Mouse (Mus musculus) hindbrain, embryonic 15.5 days (tissue): ENCODE measurements at regions not wholly inside any gene's neighbourhood (a gene's known extent, or its start where the extent isn't known, plus 50 kb on each side); places are given as distances from the start of the nearest gene placed in this dataset.

Experiments
- ATAC-seq: fragments of 200-750 bp; cut with Nextera tagmentation; 2 replicates; pipeline ENCODE4 v1.8.0; 2017; ENCODE audit warnings: low read depth, moderate number of reproducible peaks, moderate TSS enrichment; ENCODE audit not compliant: low FRiP score
- H3K27ac ChIP-seq: fragments of 300-500 bp; sonication (generic); replicated peaks from 2 replicates; pipeline ENCODE4 v1.5.1; 2015; ENCODE audit warnings: mild to moderate bottlenecking, inconsistent platforms
- H3K27me3 ChIP-seq: fragments of 300-500 bp; sonication (generic); 2 replicates; pipeline ENCODE4 v1.6.1; 2015; ENCODE audit warnings: control low read depth, inconsistent platforms
- H3K36me3 ChIP-seq: fragments of 300-500 bp; sonication (generic); 2 replicates; pipeline ENCODE4 v1.6.1; 2015; ENCODE audit warnings: control low read depth, inconsistent platforms
- H3K4me1 ChIP-seq: fragments of 300-500 bp; sonication (generic); replicated peaks from 2 replicates; pipeline ENCODE4 v1.6.1; 2015; ENCODE audit warnings: control low read depth, inconsistent platforms
- H3K4me2 ChIP-seq: fragments of 300-500 bp; sonication (generic); 2 replicates; pipeline ENCODE4 v1.6.1; 2015; ENCODE audit warnings: moderate library complexity, mild to moderate bottlenecking, inconsistent platforms
- H3K4me3 ChIP-seq: fragments of 300-500 bp; sonication (generic); 2 replicates; pipeline ENCODE4 v1.5.1; 2015; ENCODE audit warnings: mild to moderate bottlenecking, inconsistent platforms
- H3K9ac ChIP-seq: fragments of 300-500 bp; sonication (generic); 2 replicates; pipeline ENCODE4 v1.6.1; 2015; ENCODE audit warnings: inconsistent platforms
- H3K9me3 ChIP-seq: fragments of 300-500 bp; sonication (generic); 2 replicates; pipeline ENCODE4 v1.6.1; 2016; ENCODE audit warnings: control low read depth, inconsistent platforms
- WGBS: fragments of 180-500 bp; shearing (Covaris S2); methylation state at CpG from one replicate; pipeline ENCODE4 v1.1.7; 2015; 5-methylcytosine and 5-hydroxymethylcytosine counted together

DNA sequence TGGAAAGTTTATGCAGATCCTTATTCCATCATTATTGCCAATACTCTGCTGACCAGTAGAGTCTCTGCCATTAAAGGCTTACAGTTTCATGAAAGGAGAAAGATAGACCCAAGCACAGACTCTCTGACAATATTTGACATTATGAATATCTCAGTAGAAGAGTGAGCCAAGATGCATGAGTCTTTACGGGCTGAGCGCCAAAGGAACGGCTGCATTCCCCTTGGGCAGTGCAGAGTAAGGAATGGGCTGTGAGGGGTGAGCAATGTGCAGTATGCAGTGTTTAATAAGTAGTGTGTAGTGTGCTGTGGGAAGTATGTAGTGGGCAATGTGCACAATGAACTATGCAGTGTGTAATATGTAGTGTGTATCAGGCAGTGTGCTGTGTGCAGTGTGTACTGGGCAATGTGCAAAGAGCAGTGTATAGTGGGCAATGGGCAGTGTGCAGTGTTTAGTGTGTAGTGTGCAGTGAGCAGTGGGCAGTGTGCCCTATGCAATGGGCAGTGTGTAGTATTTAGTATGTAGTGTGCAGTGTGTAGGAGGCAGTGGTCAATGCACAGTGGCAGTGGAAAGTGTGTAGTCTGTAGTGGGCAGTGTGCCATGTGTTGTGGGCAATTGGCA is 671.8 kb downstream of the 5730522E02Rik start:
- Histone ChIP-seq H3K36me3 (no peaks in the 10 kb centered on the region), H3K9ac (no peak overlapping the region), H3K4me2 (no peak overlapping the region), H3K4me3 (no peak overlapping the region), H3K4me1 (no peaks in the 10 kb centered on the region), H3K9me3 (no peaks in the 10 kb centered on the region), H3K27ac (no peak overlapping the region), H3K27me3 (no peaks in the 10 kb centered on the region)
- ATAC-seq = no peak
- 86% methylated on average over 3 of the region's 3 CpGs for WGBS

DNA sequence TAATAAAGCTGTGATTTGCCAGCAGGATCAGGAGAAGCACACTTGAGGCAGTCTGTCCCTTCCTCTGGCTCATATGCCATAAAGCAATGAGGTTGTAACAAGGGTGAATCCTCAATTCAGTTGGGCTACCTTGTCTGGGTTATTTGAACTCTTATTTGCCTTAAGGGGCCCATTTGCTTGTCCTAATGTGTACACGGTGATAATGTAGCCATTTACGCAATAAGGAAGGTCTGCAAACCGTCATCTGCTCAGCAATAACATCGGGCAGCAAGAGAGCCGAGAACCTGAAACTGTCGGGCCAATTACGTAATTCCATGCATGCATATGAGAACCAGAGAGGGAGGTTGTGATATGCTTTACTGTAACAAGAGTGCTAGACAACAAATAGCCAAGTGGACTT is 674.5 kb downstream of the 5730522E02Rik start:
- Histone ChIP-seq H3K9me3 (no peaks in the 10 kb centered on the region), H3K4me1 (peaks cover 7% of the 10 kb centered on the region; the same call in 1 of the 2 replicates), H3K4me2 (no peak overlapping the region), H3K36me3 (no peaks in the 10 kb centered on the region), H3K27me3 (no peaks in the 10 kb centered on the region), H3K4me3 (no peak overlapping the region), H3K9ac (no peak overlapping the region), H3K27ac (no peak overlapping the region)
- 64% methylated on average over 7 of the region's 7 CpGs for WGBS
- no peak for ATAC-seq

DNA sequence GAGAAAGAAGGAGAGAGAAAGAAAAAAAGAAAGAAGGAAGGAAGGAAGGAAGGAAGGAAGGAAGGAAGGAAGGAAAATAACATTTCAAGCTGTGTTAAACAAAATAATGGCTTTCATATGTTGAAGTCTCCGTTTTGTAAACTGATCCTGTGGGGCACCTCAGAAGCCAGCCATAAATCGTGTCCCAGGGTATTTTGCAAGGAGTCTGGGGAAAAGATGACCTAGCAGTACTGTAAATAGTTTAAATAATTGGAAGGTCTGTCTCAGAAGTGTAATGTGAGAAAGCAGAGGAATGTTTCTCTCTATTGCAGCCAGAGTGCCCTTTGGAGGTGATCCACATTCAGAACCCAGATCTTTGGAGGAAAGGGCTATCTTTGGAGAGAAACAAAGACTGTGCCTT is 677.5 kb downstream of the 5730522E02Rik start:
- Histone ChIP-seq H3K4me3 (no peak overlapping the region), H3K36me3 (no peaks in the 10 kb centered on the region), H3K9me3 (no peaks in the 10 kb centered on the region), H3K9ac (no peak overlapping the region), H3K4me2 (no peak overlapping the region), H3K27me3 (no peaks in the 10 kb centered on the region), H3K27ac (no peak overlapping the region), H3K4me1 (peaks cover 11% of the 10 kb centered on the region)
- 60% methylated on average over 2 of the region's 2 CpGs for WGBS
- ATAC-seq = no peak

DNA sequence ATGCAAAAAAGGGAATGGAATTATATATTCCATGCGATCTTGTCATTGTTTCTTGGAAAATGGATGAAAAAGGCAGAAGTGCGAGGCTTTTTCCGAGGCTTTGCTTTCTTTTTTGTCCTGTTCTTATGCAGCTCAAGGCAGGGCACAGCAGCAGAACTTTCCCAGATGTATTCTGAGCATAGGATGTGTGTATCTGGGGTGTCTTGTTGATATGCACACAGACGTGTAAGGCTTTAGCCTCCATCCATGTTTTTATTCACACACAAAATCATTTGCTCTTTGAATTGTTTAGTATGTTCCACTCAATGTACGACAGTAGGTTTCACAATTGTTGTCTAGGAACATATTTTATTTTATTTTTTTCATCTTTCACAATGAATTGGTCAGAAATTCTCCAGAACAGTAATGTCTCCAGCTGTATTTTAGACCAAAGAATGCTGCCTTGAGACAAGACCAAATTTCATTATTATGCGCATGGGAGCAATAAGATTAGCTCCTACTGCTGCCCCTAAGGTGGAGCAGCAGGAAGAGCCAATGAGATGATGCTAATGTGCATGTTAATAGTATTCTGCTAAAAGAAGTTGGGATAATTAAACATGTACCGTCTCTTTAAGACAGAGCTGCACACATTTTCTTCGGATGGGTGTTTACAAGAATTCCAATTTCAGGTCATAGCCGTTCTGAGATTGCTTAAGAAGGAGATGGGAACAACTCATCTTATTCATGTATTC is 678.7 kb downstream of the 5730522E02Rik start:
- Histone ChIP-seq H3K4me3 (no peak overlapping the region), H3K9ac (no peak overlapping the region), H3K4me1 (peaks cover 11% of the 10 kb centered on the region), H3K9me3 (no peaks in the 10 kb centered on the region), H3K27ac (peak overlapping the region; percentile 69), H3K4me2 (no peak overlapping the region), H3K27me3 (no peaks in the 10 kb centered on the region), H3K36me3 (no peaks in the 10 kb centered on the region)
- WGBS = 41% methylated on average over 9 of the region's 9 CpGs
- ATAC-seq = 0 out of 2 replicates have a peak, but pooled peaks have one; percentile 44

DNA sequence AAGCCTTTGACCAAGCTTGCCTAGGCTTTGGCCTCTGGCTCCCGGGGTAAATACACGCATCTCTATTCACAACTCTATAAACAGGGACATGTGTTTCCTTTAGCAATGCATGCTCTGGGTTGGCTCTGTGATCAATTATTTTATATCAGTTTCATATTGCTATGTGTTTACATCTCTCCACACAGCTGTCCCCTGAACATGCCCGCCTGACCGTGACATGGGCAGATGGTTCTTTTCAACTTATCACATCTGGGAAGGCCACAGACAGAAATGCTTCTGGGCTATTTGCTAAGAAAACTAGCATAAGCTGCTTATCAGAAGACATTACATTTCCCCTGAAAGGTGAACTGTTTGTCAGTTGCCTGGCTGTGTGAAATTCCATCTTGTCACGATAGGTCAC is 682.5 kb downstream of the 5730522E02Rik start:
- H3K36me3 ChIP-seq = no peaks in the 10 kb centered on the region
- no peak overlapping the region for H3K4me3 ChIP-seq
- H3K9ac ChIP-seq = no peak overlapping the region
- WGBS = 80% methylated on average over 5 of the region's 5 CpGs
- H3K27ac ChIP-seq = no peak overlapping the region
- no peak for ATAC-seq
- no peaks in the 10 kb centered on the region for H3K9me3 ChIP-seq
- no peak overlapping the region for H3K4me2 ChIP-seq
- no peaks in the 10 kb centered on the region for H3K27me3 ChIP-seq
- H3K4me1 ChIP-seq = peaks cover 11% of the 10 kb centered on the region

DNA sequence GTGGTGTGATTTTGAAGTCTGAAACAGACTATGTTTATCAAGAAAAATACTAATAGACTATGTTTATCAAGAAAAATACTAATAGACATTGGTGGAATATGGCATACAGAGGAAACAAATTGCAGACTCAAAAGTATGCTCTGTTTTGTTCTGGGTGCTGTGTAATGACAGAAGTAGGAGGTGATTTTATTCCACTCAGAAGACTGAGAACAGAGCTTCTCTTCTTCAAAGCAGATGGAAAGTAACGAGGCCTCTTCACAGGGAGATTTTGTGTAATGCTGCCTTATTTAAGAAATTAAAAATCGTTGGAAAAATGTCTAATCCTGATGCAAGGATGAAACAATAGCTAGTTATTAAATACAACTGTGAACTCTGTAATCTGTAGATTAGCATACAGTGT is 691.7 kb downstream of the 5730522E02Rik start:
- H3K36me3 ChIP-seq = no peaks in the 10 kb centered on the region
- WGBS = 77% methylated on average over 2 of the region's 2 CpGs
- no peaks in the 10 kb centered on the region for H3K27me3 ChIP-seq
- no peaks in the 10 kb centered on the region for H3K4me1 ChIP-seq
- no peak overlapping the region for H3K27ac ChIP-seq
- no peaks in the 10 kb centered on the region for H3K9me3 ChIP-seq
- no peak overlapping the region for H3K4me2 ChIP-seq
- H3K9ac ChIP-seq = no peak overlapping the region
- H3K4me3 ChIP-seq = no peak overlapping the region
- no peak for ATAC-seq

DNA sequence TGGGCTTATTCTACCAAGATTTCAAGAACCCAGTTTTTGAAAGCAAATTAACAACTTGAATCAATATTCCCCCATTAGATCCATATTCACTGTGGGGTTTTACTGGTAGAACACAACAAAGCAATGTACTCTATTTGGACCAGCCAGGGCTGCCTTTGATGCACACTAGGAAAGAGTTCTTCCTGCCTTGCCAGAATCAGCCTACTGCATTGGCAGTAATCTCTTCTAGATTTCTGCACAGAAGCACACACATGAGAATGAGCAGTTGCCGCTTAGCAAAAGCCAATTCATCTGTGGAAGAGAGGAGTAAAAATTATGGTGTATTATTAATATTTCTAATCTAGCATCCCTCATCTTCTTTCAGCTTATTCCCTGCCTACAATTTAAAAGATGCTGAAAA is 692.4 kb downstream of the 5730522E02Rik start:
- Histone ChIP-seq H3K4me2 (no peak overlapping the region), H3K9me3 (no peaks in the 10 kb centered on the region), H3K9ac (no peak overlapping the region), H3K4me3 (no peak overlapping the region), H3K36me3 (no peaks in the 10 kb centered on the region), H3K4me1 (no peaks in the 10 kb centered on the region), H3K27me3 (no peaks in the 10 kb centered on the region), H3K27ac (no peak overlapping the region)
- 94% methylated on average over 1 of the region's 1 CpGs for WGBS
- ATAC-seq = no peak

DNA sequence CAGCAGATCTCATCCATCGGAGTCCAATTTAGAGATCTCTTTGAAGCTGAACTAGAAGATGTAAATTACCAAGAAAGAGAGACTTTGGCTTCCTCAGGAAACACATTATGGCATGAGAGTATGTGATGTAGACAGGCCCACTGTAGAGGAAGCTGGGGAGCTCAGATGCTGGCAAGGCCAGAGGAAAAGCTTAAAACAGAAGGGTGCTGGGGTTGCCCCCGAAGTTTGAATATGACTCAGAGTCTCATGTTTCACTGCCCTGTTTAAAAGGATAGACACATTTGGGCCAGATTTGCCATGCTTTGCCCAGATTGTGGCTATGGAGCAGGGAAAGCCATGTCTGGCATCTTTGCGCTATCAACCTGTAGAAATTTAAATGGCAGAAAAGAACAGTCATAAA is 705.1 kb downstream of the 5730522E02Rik start:
- H3K36me3 ChIP-seq = no peaks in the 10 kb centered on the region
- no peak overlapping the region for H3K27ac ChIP-seq
- 86% methylated on average over 3 of the region's 3 CpGs for WGBS
- no peak overlapping the region for H3K4me3 ChIP-seq
- ATAC-seq = no peak
- H3K9me3 ChIP-seq = no peaks in the 10 kb centered on the region
- H3K4me2 ChIP-seq = no peak overlapping the region
- no peaks in the 10 kb centered on the region for H3K27me3 ChIP-seq
- no peaks in the 10 kb centered on the region for H3K4me1 ChIP-seq
- H3K9ac ChIP-seq = no peak overlapping the region

DNA sequence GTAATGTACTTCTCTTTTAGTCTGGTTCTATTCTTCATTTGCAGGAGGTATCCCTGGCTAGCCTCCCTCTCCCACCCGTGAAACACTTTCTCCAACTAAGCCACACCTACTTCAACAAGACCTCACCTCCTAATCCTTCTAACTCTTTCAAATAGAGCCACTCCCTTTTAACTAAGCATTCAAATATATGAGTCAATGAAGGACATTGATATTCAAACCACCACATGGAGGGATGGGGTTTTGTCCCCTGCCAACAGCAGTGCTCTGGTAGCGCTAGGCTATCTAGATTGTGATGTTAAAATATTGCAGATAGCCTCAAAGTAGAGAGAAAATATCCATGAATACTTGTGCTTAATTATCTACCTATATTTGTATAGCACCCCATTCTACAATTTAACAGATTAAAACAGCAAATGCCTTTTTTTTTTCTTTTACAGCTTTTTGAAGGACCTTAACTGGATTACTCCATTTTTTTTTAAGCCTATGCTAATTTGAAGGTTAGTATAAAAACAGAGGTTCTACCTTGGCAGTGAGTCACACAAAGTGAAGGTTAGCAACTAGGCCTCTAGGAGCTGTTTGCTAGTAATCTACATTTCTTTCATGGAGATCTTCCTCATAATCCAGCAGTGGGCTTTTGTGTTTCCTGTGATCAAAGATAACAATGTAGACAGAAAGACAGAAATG is 736.7 kb downstream of the 5730522E02Rik start:
- H3K4me2 ChIP-seq = no peak overlapping the region
- no peak overlapping the region for H3K4me3 ChIP-seq
- no peaks in the 10 kb centered on the region for H3K27me3 ChIP-seq
- WGBS = 46% methylated on average over 2 of the region's 2 CpGs
- H3K27ac ChIP-seq = no peak overlapping the region
- no peak overlapping the region for H3K9ac ChIP-seq
- no peaks in the 10 kb centered on the region for H3K9me3 ChIP-seq
- no peaks in the 10 kb centered on the region for H3K36me3 ChIP-seq
- no peaks in the 10 kb centered on the region for H3K4me1 ChIP-seq
- ATAC-seq = no peak

DNA sequence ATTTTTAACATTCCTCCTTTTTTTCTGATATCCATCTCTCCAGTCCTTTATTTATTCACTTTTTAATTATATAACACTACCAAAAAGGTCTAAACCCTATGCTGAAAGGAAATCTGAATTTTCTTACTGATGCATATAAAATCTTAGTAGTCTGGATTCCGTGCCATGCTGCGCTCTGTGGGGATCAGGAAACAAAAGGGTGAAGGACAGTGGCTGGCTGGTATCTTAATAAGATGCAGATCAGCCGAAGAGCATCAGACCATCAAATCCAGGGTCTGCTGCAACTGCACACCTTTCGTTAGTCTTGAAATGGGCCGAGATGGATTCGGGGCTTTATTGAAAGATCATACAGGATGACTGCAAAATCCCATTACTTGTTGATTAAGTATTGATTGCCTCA is 740.7 kb downstream of the 5730522E02Rik start:
- 58% methylated on average over 6 of the region's 6 CpGs for WGBS
- no peak overlapping the region for H3K4me2 ChIP-seq
- H3K4me1 ChIP-seq = no peaks in the 10 kb centered on the region
- no peak for ATAC-seq
- no peaks in the 10 kb centered on the region for H3K36me3 ChIP-seq
- no peaks in the 10 kb centered on the region for H3K9me3 ChIP-seq
- H3K9ac ChIP-seq = no peak overlapping the region
- H3K27ac ChIP-seq = no peak overlapping the region
- H3K4me3 ChIP-seq = no peak overlapping the region
- no peaks in the 10 kb centered on the region for H3K27me3 ChIP-seq

DNA sequence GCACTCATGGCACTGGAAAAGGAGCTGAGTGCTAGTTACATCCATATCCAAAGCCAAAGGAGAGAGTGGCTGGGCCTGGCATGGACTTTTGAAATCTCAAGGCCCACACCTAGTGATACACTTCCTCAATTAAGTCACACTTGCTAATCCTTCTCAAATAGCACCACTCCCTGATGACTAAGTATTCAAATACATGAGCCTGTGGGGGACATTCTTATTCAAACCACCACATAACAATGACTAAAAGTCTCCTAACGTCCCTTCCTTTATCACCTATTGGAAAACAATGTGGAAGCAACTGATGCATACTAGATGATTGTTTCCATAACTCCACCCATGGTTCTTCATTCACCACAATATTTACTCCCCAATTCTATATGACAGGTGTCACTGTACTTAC is 773.4 kb downstream of the 5730522E02Rik start:
- Histone ChIP-seq H3K4me3 (no peak overlapping the region), H3K27me3 (no peaks in the 10 kb centered on the region), H3K9ac (no peak overlapping the region), H3K4me2 (no peak overlapping the region), H3K36me3 (no peaks in the 10 kb centered on the region), H3K9me3 (no peaks in the 10 kb centered on the region), H3K4me1 (no peaks in the 10 kb centered on the region), H3K27ac (no peak overlapping the region)
- no peak for ATAC-seq
- WGBS = 60% methylated on average over 1 of the region's 1 CpGs

DNA sequence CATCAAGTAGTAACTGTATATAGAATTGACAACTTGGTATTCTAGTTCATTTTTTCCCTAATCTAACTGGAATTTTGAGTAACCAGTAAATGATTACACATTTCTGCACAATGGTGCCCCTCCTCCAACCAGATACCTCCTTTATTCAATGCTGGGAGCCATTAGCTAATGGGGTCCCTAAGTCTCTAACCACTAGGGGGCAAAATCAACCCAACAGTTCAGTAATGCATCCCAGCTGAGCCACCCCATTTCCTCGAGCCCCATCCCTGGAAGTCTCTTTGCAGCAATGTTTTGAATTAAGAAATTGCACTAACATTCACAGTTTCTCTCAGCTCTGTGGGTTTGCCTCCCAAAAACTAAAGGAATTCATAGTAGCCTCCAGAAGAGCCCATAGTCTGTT is 774.9 kb downstream of the 5730522E02Rik start:
- Histone ChIP-seq H3K4me2 (no peak overlapping the region), H3K4me1 (no peaks in the 10 kb centered on the region), H3K9ac (no peak overlapping the region), H3K4me3 (no peak overlapping the region), H3K27me3 (no peaks in the 10 kb centered on the region), H3K9me3 (no peaks in the 10 kb centered on the region), H3K36me3 (no peaks in the 10 kb centered on the region), H3K27ac (no peak overlapping the region)
- WGBS = 37% methylated on average over 1 of the region's 1 CpGs
- ATAC-seq = no peak
